Mouse (Mus musculus): ENCODE results near the gene Vwa1. TPM values are rescaled to one million over a fixed set of nuclear protein-coding genes. Genes with fewer than 3 reads are reported as not detected.

The Vwa1 gene
- total and polyA plus RNA-seq, 3 experiments = 0.13 to 1.8 (median 0.15) TPM

DNA sequence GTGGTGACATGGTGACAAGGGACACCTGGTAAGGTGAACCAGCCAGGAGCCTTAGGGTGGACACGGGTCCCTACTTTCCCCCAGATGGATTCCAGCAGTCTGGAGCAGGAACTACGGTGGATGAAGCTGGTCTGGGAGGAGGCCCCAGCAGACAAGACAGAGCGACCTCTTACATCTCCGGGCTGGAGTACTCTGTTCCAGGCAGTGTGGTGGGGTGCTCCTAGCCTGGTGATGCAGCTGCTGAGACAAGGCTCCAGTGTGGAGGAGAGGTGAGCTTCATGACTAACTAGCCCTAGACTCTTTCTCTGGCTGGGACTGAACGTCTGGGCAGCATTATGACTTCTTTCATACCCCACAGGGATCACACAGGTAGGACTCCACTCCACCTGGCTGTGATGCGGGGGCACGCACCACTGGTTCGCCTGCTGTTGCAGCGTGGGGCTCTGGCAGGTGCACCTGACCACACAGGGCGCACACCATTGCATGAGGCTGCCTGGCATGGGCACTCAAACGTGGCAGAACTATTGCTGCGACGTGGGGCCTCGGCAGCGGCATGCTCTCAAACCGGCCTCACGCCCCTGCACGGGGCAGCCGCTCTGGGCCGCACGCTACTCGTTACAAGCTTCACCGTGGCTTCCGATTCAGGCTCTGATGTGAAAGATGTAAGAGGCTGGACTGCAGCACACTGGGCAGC is 16.9 kb upstream of the Vwa1 start:
- H3K4me2 ChIP-seq (ENCODE audit: insufficient read depth, low read depth, poor library complexity, severe bottlenecking) = no peak overlapping the region
- no peak overlapping the region for H3K27ac ChIP-seq (ENCODE audit: insufficient read depth, low read depth)
- H3K36me3 ChIP-seq (replicated peaks in 1 of 2; ENCODE audit: control insufficient read depth in 1 of 2, insufficient read depth in 1 of 2, low read length in 1 of 2) = no peaks in the 10 kb centered on the region
- H3K9me3 ChIP-seq (replicated peaks; ENCODE audit: low read length) = no peaks in the 10 kb centered on the region
- TF ChIP-seq ETS1 (conservative IDR thresholded peaks at IDR 0.05; ENCODE audit: low read depth, low read length) (no peak), ZC3H11A (IDR thresholded peaks at IDR 0.05; ENCODE audit: low read depth, low read length) (no peak), JUND (conservative IDR thresholded peaks at IDR 0.05; ENCODE audit: low read depth, low read length) (no peak), MAX (IDR thresholded peaks at IDR 0.05; ENCODE audit: low read length) (no peak), NRF1 (IDR thresholded peaks at IDR 0.05; ENCODE audit: low read depth, low read length) (no peak), POLR2AphosphoS2 (IDR thresholded peaks at IDR 0.05; ENCODE audit: low read depth, low read length) (no peak), ZNF384 (IDR thresholded peaks at IDR 0.05; ENCODE audit: low read depth, low read length) (no peak)
- H3K9ac ChIP-seq (ENCODE audit: insufficient read depth, low read depth) = no peak overlapping the region
- in situ Hi-C loops (cut with MboI; ENCODE audit: low pct_ligation_motif_present, low pct_unique_long_range_greater_than_20kb, low sequenced_read_pairs) (no loop called here), dilution Hi-C loops (cut with MboI; ENCODE audit: extremely low pct_ligation_motif_present, extremely low pct_unique_long_range_greater_than_20kb, low sequenced_read_pairs) (no loop called here)
- H3K4me1 ChIP-seq (ENCODE audit: control insufficient read depth in 1 of 2, insufficient read depth in 2 of 2) = peaks cover 0 to 2% of the 10 kb centered on the region in 2 experiments; a peak in 1 of 4 replicates
- H3K27me3 ChIP-seq (replicated peaks) = peaks cover 33% of the 10 kb centered on the region
- no peak overlapping the region for H3K4me3 ChIP-seq (replicated peaks in 1 of 3; ENCODE audit: low read depth in 2 of 3, low read length in 2 of 3, poor library complexity in 1 of 3)
- no peak for DNase-seq (ENCODE audit: extremely low read depth)
- H3K79me2 ChIP-seq (replicated peaks; ENCODE audit: control insufficient read depth, extremely low read depth, insufficient read depth, poor library complexity, severe bottlenecking) = no peaks in the 10 kb centered on the region

DNA sequence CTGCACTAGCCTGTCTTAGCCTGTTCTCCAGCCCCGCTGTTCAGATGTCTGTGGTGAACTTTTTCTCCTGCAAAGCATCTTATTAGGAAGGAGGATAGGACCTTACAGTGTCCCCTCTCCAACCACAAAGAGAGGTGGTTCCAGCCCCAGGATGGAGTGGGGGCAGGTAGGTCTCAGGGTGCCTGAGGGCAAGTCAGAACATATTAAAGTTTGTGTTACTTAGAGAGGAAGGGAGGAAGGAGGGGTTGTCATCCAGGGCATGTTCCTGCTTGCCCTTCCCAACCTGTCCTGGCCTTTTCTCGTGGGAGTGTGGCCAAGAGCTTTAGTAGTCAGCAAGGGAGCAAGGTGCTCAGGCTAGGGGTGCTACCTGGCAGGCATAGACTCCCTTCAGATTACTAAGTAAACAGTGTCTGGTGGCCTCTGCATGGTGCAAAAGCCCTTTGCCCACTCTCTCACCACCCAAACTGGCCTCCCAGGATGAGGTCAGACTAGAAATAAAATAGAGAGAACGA is 16.2 kb upstream of the Vwa1 start:
- no peak for DNase-seq (ENCODE audit: extremely low read depth)
- Histone ChIP-seq H3K27me3 (replicated peaks) (peaks cover 27% of the 10 kb centered on the region), H3K4me2 (ENCODE audit: insufficient read depth, low read depth, poor library complexity, severe bottlenecking) (no peak overlapping the region), H3K9me3 (replicated peaks; ENCODE audit: low read length) (no peaks in the 10 kb centered on the region), H3K4me3 (replicated peaks in 1 of 3; ENCODE audit: low read depth in 2 of 3, low read length in 2 of 3, poor library complexity in 1 of 3) (no peak overlapping the region), H3K79me2 (replicated peaks; ENCODE audit: control insufficient read depth, extremely low read depth, insufficient read depth, poor library complexity, severe bottlenecking) (no peaks in the 10 kb centered on the region), H3K9ac (ENCODE audit: insufficient read depth, low read depth) (no peak overlapping the region), H3K4me1 (ENCODE audit: control insufficient read depth in 1 of 2, insufficient read depth in 2 of 2) (peaks cover 1 to 2% of the 10 kb centered on the region in 2 experiments; a peak in 1 of 4 replicates), H3K27ac (ENCODE audit: insufficient read depth, low read depth) (no peak overlapping the region), H3K36me3 (replicated peaks in 1 of 2; ENCODE audit: control insufficient read depth in 1 of 2, insufficient read depth in 1 of 2, low read length in 1 of 2) (no peaks in the 10 kb centered on the region)
- in situ Hi-C loops (cut with MboI; ENCODE audit: low pct_ligation_motif_present, low pct_unique_long_range_greater_than_20kb, low sequenced_read_pairs) = no loop called here
- TF ChIP-seq JUN (IDR thresholded peaks at IDR 0.05; ENCODE audit: insufficient read depth, low read depth, low read length) (no peak), IRF4 (IDR thresholded peaks at IDR 0.05; ENCODE audit: low read depth, low read length) (no peak), EP300 (IDR thresholded peaks at IDR 0.05; ENCODE audit: low read length) (no peak), SIN3A (IDR thresholded peaks at IDR 0.05; ENCODE audit: low read length) (no peak), USF1 (IDR thresholded peaks at IDR 0.05; ENCODE audit: low read depth, low read length) (no peak), ZC3H11A (IDR thresholded peaks at IDR 0.05; ENCODE audit: low read depth, low read length) (no peak), NRF1 (IDR thresholded peaks at IDR 0.05; ENCODE audit: low read depth, low read length) (no peak), MAFK (IDR thresholded peaks at IDR 0.05; ENCODE audit: insufficient replicate concordance, low read length) (no peak), TCF12 (IDR thresholded peaks at IDR 0.05; ENCODE audit: low read depth, low read length) (no peak), E2F4 (IDR thresholded peaks at IDR 0.05; ENCODE audit: insufficient replicate concordance, low read depth, low read length) (no peak)
- dilution Hi-C loops (cut with MboI; ENCODE audit: extremely low pct_ligation_motif_present, extremely low pct_unique_long_range_greater_than_20kb, low sequenced_read_pairs) = no loop called here

All from CH12.LX (cell line).